Mouse (Mus musculus) brown adipose tissue, adult 24 weeks (tissue): ENCODE results near the gene Pum1. TPM values are rescaled to one million over a fixed set of nuclear protein-coding genes. Genes with fewer than 3 reads are reported as not detected.

Experiments used
- H3K27ac ChIP-seq: fragments of 200-500 bp; replicated peaks from 2 replicates; pipeline ENCODE4 v1.5.1; 2012; ENCODE audit warnings: low read depth, mild to moderate bottlenecking, low read length
- H3K4me1 ChIP-seq: fragments of 200-500 bp; 2 replicates; pipeline ENCODE4 v1.6.1; 2012; ENCODE audit warnings: low read length, mixed read lengths; ENCODE audit not compliant: control insufficient read depth, insufficient read depth, insufficient read length
- H3K4me3 ChIP-seq: fragments of 200-500 bp; 2 replicates; pipeline ENCODE4 v1.5.1; 2012; ENCODE audit warnings: low read depth, mild to moderate bottlenecking, low read length, moderate library complexity; ENCODE audit not compliant: insufficient read depth
- polyA plus RNA-seq: library from polyadenylated mRNA; stranded (reverse); fragments of >200 nt; gene quantifications from 2 replicates; pipeline ENCODE4 v1.2.4, GENCODE M21; 2012; ENCODE audit not compliant: missing spikeins, insufficient read depth, insufficient read length

Gene Pum1
- polyA plus RNA-seq, 1 experiment = 27.0 TPM

- no peak overlapping the region for H3K4me3 ChIP-seq
- no peaks in the 10 kb centered on the region for H3K4me1 ChIP-seq
These were observed 80.9 kb downstream of the Pum1 start for GRCm38 (mm10) chr4:130744058-130744457.

GRCm38 (mm10) chr4:130745561-130746306 is 82.6 kb downstream of the Pum1 start:
- Histone ChIP-seq H3K4me1 (no peaks in the 10 kb centered on the region), H3K27ac (no peak overlapping the region), H3K4me3 (no peak overlapping the region)

More at GRCm38 (mm10) chr4:130744058-130744457, 80.9 kb downstream of the Pum1 start:
- no peak overlapping the region for H3K27ac ChIP-seq

GRCm38 (mm10) chr4:130749566-130749965 is 86.4 kb downstream of the Pum1 start:
- no peak overlapping the region for H3K27ac ChIP-seq
- no peaks in the 10 kb centered on the region for H3K4me1 ChIP-seq
- H3K4me3 ChIP-seq = no peak overlapping the region

- Histone ChIP-seq H3K27ac (no peak overlapping the region), H3K4me3 (no peak overlapping the region), H3K4me1 (0 out of 2 replicates have a peak, but pooled peaks cover 2% of the 10 kb centered on the region)
These were observed 88.8 kb downstream of the Pum1 start for GRCm38 (mm10) chr4:130751966-130752365.

- no peak overlapping the region for H3K4me3 ChIP-seq
- H3K27ac ChIP-seq = no peak overlapping the region
- H3K4me1 ChIP-seq = 0 out of 2 replicates have a peak, but pooled peaks cover 2% of the 10 kb centered on the region
These were observed 89.5 kb downstream of the Pum1 start for GRCm38 (mm10) chr4:130752591-130752990.

GRCm38 (mm10) chr4:130753755-130754154 is 90.6 kb downstream of the Pum1 start:
- no peak overlapping the region for H3K4me3 ChIP-seq
- H3K27ac ChIP-seq = no peak overlapping the region
- 0 out of 2 replicates have a peak, but pooled peaks cover 2% of the 10 kb centered on the region for H3K4me1 ChIP-seq

- H3K27ac ChIP-seq = no peak overlapping the region
These were observed 91.7 kb downstream of the Pum1 start for GRCm38 (mm10) chr4:130754776-130755175.

GRCm38 (mm10) chr4:130759875-130760274 is 96.8 kb downstream of the Pum1 start:
- H3K4me1 ChIP-seq = peaks cover 11% of the 10 kb centered on the region
- no peak overlapping the region for H3K4me3 ChIP-seq
- H3K27ac ChIP-seq = no peak overlapping the region

More at GRCm38 (mm10) chr4:130754776-130755175, 91.7 kb downstream of the Pum1 start:
- H3K4me3 ChIP-seq = no peak overlapping the region
- H3K4me1 ChIP-seq = 0 out of 2 replicates have a peak, but pooled peaks cover 2% of the 10 kb centered on the region

- Histone ChIP-seq H3K27ac (peak overlapping the region; percentile 44), H3K4me3 (no peak overlapping the region), H3K4me1 (peaks cover 9% of the 10 kb centered on the region)
These were observed 98.7 kb downstream of the Pum1 start for GRCm38 (mm10) chr4:130761809-130762208.

- Histone ChIP-seq H3K27ac (no peak overlapping the region), H3K4me3 (no peak overlapping the region), H3K4me1 (peaks cover 8% of the 10 kb centered on the region)
These were observed 102.5 kb downstream of the Pum1 start for GRCm38 (mm10) chr4:130765399-130766160.

GRCm38 (mm10) chr4:130766387-130766786 is 103.3 kb downstream of the Pum1 start:
- Histone ChIP-seq H3K4me1 (peaks cover 1% of the 10 kb centered on the region), H3K27ac (no peak overlapping the region), H3K4me3 (no peak overlapping the region)

GRCm38 (mm10) chr4:130766926-130767325 is 103.8 kb downstream of the Pum1 start:
- no peak overlapping the region for H3K27ac ChIP-seq
- H3K4me1 ChIP-seq = no peaks in the 10 kb centered on the region
- H3K4me3 ChIP-seq = no peak overlapping the region

- Histone ChIP-seq H3K27ac (no peak overlapping the region), H3K4me1 (no peaks in the 10 kb centered on the region), H3K4me3 (no peak overlapping the region)
These were observed 110.8 kb downstream of the Pum1 start for GRCm38 (mm10) chr4:130773899-130774298.

GRCm38 (mm10) chr4:130774822-130775221 is 111.7 kb downstream of the Pum1 start:
- Histone ChIP-seq H3K27ac (no peak overlapping the region), H3K4me1 (no peaks in the 10 kb centered on the region), H3K4me3 (no peak overlapping the region)

GRCm38 (mm10) chr4:130777647-130778046 is 114.5 kb downstream of the Pum1 start:
- Histone ChIP-seq H3K4me3 (no peak overlapping the region), H3K27ac (no peak overlapping the region), H3K4me1 (no peaks in the 10 kb centered on the region)
